Mouse (Mus musculus) erythroblast, adult 5-6 weeks (primary cell): ENCODE measurements around the gene Fbrs. TPM values are rescaled to one million over a fixed set of nuclear protein-coding genes. Genes with fewer than 3 reads are reported as not detected.
"Not testable (repeated sequence)": the region's sequence is repeated elsewhere in the genome, so short reads cannot be mapped to it uniquely, and the experiment has no call there.

Source experiments
- ATAC-seq: replicated peaks from 2 replicates; pipeline ENCODE4 v1.8.0; 2016; ENCODE audit warnings: moderate number of reproducible peaks, mild to moderate bottlenecking, moderate TSS enrichment, inconsistent platforms; ENCODE audit not compliant: poor library complexity, low FRiP score, severe bottlenecking
- total RNA-seq, 2 experiments: library from RNA; stranded (forward) in 1 of 2; stranded (reverse) in 1 of 2; fragments of 150-400 nt in 1 of 2; fragments of 200-764, 138-1000 nt in 1 of 2; gene quantifications; 2 replicates each; pipeline versions ENCODE4 v1.2.3 to v1.2.4; 2015 to 2017; ENCODE audit warnings: low replicate concordance in 2 of 2

Gene Fbrs
- total RNA-seq, 2 experiments from 2014 or later, result 79.1 to 157 TPM

DNA sequence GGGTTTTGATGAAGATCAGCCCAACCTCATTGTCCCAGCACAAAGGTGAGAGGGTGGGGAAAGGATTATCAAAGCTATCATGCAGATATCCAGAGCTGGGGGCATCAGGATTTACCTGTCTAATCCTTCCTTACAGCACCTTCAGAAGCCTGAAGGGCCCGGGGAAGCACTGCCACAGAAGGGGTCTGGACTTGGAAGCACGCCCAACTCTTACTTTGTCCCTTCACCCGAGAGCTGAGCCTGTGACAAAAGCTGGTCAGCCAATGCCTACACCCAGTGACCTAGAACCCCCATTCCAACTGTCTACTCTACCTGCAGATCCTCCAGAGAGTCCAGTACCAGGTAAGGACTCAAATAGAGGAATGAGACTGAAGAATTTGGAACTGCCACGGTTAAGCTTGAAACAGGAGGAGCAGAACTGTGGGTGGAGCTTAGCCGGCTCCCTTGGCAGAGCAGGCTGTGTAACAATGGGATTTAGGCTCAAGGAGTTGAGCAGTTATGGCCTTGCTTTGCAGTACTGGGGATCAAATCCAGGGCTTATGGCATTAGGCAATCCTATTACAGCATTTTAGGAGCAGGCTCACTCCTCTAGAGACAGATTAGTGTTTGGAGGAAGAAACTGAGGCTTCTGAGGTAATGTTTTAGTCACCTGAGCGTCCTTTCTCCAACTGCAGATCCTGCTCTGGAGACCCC lies 4.5 kb upstream of the Fbrs start:
- no peak for ATAC-seq

GRCm38 (mm10) chr7:127475186-127475740 lies 3.7 kb upstream of the Fbrs start:
- ATAC-seq, result no peak

- ATAC-seq, result no peak
Observed at GRCm38 (mm10) chr7:127476336-127476735, 2.7 kb upstream of the Fbrs start.

- ATAC-seq, result no peak
Observed at GRCm38 (mm10) chr7:127476855-127477254, 2.1 kb upstream of the Fbrs start.

DNA sequence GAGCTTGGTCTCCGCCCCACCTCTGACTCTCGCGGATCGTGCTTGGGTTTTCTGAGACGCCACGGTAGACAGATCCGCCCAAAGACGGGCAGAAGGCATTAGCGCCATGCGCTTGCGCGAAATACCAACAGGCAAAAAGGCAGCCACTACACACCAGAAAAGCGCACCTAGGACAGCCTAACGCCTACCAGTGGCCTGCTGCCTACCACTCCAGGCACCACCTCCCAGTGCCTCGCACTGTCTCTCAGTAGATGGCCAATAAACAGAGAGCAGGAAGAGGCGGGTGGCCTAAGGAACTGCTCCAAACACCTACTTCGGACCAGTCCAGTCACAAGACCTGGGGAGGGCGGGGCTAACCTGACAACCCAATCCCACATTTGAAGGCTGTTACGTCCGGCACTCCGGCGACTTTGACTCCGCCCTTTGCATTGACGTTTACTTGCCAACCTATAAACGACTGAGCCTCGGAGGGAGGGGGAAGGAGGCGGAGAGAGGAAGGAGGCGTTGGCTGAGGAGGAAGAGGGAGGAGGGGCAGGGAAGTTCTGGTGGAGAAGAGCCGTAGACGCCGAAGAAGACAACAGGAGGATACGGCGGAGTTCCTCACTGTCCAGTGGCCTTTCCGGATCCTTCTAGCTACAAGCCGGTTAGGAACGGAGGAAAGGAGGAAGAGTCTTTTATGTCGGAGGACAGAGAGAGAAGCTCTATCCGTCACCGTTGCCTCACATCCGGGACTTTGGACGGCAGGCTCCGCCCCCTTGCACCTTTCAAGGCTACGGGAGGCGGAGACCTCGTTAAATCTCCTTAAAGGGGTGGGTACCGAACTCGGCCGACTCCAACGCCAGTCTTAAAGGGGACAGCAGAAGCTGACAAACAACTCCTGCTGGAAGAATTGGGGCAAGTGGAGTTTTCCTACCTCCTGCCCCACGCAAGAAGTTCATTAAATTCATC lies 1.0 kb upstream of the Fbrs start:
- peak; percentile 80 for ATAC-seq

DNA sequence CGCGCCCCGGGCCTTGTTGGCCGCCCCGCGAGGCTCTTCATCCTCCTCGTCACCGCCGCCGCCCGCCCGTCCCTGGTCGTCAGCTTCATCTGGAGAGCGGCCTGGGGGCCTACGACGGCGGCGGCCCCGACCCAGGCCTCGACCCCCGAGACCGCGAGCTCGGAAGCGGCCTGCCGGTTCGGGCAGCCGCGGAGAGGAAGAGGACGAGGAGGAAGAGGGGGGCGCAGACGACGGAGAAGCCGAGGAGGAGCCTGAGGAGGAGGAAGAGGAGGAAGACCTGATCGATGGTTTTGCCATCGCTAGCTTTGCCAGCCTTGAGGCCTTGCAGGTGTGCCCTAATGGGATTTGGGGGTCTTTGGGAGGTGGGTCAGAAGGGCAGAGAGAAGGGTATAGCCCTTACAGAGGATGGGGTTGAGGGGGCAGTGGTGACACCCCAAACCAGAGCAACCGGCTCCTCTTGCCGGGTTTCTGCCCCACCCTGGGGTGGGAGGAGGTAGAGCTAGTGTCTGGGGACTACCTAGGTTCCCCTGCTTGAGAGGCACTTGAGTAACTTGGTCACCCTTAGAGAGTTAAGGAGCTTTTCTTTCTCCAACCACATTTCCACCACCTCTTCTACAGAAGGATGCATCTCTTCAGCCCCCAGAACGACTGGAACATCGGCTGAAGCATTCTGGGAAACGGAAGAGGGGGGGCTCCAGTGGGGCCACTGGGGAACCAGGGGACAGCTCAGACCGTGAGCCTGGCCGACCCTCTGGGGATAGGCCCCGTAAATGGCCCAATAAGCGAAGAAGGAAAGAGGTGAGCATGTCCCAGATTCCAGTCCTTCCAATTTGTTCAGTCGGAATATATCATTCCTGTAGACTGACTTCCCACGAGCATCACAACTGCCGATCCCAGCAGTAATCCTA lies 573 bp downstream of the Fbrs start:
- no peak for ATAC-seq

DNA sequence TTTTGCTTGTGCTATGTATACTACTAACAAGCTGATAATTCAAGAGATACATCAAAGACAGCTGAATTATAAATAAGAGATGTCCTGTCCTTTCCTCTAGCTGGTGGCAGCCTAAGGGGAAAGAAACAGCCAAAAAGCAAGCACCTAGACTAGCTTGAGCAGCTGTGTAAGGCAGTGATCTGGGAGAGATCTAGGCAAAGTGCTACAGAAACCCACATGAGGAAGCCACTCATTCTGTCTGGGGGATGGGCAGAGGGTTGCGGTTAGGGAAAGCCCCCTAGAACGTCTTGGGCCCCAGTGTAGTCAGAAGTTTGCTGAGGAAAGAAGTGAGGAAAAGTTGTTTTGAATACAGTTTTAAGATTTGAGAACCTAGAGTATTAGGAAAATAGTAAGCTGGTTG lies 1.3 kb downstream of the Fbrs start:
- no peak for ATAC-seq

GRCm38 (mm10) chr7:127485416-127485815 lies 6.4 kb downstream of the Fbrs start:
- ATAC-seq, result no peak

GRCm38 (mm10) chr7:127488364-127488763 lies 9.4 kb downstream of the Fbrs start:
- not testable (repeated sequence) for ATAC-seq

- ATAC-seq, result no peak
Observed at GRCm38 (mm10) chr7:127489982-127490381, 11.0 kb downstream of the Fbrs start.

GRCm38 (mm10) chr7:127491846-127492245 lies 12.8 kb downstream of the Fbrs start:
- ATAC-seq, result no peak

- no peak for ATAC-seq
Observed at GRCm38 (mm10) chr7:127494648-127495047, 15.6 kb downstream of the Fbrs start.

DNA sequence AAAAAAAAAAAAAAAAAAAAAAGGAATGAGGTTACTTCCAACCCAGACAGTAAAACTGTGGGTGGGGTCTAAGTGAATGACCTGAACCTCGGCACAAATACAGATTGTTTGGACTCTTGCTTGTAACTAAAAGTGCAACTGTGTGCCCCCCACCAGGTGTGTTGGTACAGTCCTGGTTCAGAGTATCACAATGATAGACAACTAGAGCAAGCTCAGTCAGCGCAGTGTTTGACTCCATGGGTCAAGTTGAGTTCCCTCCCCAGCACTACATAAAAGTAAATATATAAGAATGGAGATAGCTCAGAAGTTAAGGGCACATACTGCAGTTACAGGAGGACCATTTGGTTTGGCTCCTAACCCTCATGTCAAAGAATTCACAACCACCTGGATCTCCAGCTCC lies 18.4 kb downstream of the Fbrs start:
- ATAC-seq, result no peak

GRCm38 (mm10) chr7:127498407-127498806 lies 19.4 kb downstream of the Fbrs start:
- peak; percentile 55; the same call in 1 of the 2 replicates for ATAC-seq

DNA sequence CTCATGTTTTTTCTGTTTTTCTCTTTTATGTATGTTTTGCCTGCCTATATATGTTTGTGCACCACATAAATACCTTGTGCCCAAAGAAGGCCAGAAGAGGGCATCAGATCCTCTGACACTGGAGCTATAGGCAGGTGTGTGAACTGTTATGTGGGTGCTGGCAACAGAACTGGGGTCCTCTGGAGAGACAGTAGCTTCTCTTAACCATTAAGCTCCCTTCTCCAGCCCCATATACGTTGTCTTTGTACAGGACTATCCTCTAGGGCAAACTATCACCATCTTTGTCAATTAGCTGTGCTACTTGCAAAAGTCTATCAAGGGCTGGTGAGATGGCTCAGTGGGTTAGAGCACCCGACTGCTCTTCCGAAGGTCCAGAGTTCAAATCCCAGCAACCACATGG lies 29.3 kb downstream of the Fbrs start:
- no peak for ATAC-seq

- not testable (repeated sequence) for ATAC-seq
Observed at GRCm38 (mm10) chr7:127509830-127510229, 30.8 kb downstream of the Fbrs start.

GRCm38 (mm10) chr7:127511241-127511640 lies 32.2 kb downstream of the Fbrs start:
- ATAC-seq, result no peak

DNA sequence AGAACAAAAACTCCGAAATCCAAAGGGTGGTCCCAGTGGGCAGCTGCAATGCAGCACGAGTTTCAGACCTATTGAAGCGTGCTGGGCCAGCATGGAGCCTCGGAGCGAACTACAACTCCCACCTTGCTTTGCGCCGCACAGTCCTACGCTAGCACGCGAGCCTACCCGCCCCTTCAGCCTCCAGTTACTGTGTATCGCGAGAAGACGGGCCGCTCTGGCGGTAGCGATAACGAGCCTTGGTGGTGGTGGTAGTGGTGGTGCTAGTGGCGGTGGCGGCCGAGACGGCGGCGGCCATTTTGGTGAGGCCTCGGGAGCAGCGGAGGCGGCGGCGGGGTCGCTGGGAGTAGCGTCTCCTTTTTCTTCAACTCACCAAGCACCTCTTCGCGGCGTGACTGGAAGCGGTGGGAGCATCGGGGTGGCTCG lies 32.8 kb downstream of the Fbrs start, which contains the start of gene Srcap:
Gene Srcap (plus strand): TSS at position 176 of the 423 bp plus-strand sequence.
- ATAC-seq, result peak; percentile 96

GRCm38 (mm10) chr7:127512231-127513015 lies 33.4 kb downstream of the Fbrs start:
- peak; percentile 75 for ATAC-seq
